Mouse (Mus musculus) ES-Bruce4 (cell line): ENCODE data around the gene Cry2.

Experiments
- CTCF ChIP-seq: IDR thresholded peaks from one replicate; pipeline ENCODE4 v1.8.1; 2011; ENCODE audit warnings: low read depth, low read length
- EP300 ChIP-seq: IDR thresholded peaks from 2 replicates; pipeline ENCODE4 v1.6.1; 2011; ENCODE audit warnings: low read depth, low read length; ENCODE audit not compliant: insufficient read depth
- POLR2A ChIP-seq: IDR thresholded peaks from one replicate; pipeline ENCODE4 v1.8.1; 2011; ENCODE audit warnings: low read length; ENCODE audit not compliant: insufficient read depth

DNA sequence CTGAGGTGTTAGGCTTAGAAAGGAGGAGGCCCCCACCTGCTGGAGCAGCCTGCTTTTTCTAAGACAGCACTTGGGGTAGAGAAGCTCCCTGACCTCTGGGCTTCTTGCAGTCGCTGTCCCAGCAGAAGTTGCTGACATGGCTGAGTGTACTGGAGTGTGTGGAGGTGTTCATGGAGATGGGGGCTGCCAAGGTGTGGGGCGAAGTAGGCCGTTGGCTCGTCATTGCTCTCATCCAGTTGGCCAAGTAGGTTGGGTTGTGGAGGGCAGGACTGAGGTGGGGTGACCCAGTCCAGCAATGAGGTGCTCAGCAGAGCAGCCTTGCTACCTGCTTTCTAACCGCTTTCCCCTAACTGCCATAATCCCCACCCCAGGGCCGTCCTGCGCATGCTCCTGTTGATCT is 56.5 kb downstream of the Cry2 start:
- TF ChIP-seq CTCF (no peak), POLR2A (no peak), EP300 (no peak)
